Mouse (Mus musculus): ENCODE results near the gene Qrfp. TPM values are rescaled to one million over a fixed set of nuclear protein-coding genes. Genes with fewer than 3 reads are reported as not detected.

Qrfp gene
- total and polyA plus RNA-seq, 2 experiments from 2014 or later = 0.04 TPM; not detected in 1

GRCm38 (mm10) chr2:31767815-31768214 lies 42.6 kb downstream of the Qrfp start:
- Histone ChIP-seq H3K4me1 (ENCODE audit: control insufficient read depth, insufficient read depth) (peaks cover 60% of the 10 kb centered on the region), H3K4me2 (ENCODE audit: low read depth, low read length) (no peak overlapping the region), H3K27ac (ENCODE audit: low read depth) (peak overlapping the region; percentile 54), H3K4me3 (ENCODE audit: low read depth, low read length) (no peak overlapping the region), H3K9ac (replicated peaks; ENCODE audit: low read depth, low read length) (no peak overlapping the region), H3K36me3 (replicated peaks; ENCODE audit: control insufficient read depth, insufficient read depth, low read length) (no peaks in the 10 kb centered on the region), H3K9me3 (replicated peaks; ENCODE audit: control insufficient read depth, low read length) (no peaks in the 10 kb centered on the region), H3K27me3 (ENCODE audit: control insufficient read depth, insufficient read depth, low read length) (no peaks in the 10 kb centered on the region)
- TF ChIP-seq CTCF (IDR thresholded peaks at IDR 0.05; ENCODE audit: low read depth) = no peak
- no peak for TF ChIP-seq EP300 (IDR thresholded peaks at IDR 0.05; ENCODE audit: low read depth)
- WGBS = 53% methylated on average over 4 of the region's 4 CpGs
- ATAC-seq (ENCODE audit: insufficient read depth, low read depth) = no peak
- DNase-seq (ENCODE audit: low spot score) = no peak

DNA sequence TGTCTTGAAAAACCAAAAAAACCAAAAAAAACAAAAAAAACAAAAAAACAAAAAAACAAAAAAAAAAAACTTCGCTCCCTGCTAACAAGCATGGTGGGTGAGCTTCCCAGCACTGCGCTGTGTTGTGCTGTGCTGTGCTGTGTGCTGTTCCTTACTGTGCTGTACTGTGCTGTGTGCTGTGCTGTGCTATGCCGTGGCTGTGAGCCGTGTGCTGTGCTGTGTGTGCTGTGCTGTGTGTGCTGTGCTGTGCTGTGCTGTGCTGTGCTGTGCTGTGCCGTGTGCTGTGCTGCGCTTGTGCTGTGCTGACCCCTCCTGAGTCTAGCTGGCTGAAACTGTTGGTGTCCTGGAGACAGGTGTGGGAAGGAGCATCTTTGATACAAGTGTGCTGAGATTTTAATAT lies 43.3 kb downstream of the Qrfp start:
- 86% methylated on average over 6 of the region's 6 CpGs for WGBS
- H3K4me1 ChIP-seq (ENCODE audit: control insufficient read depth, insufficient read depth) = peaks cover 65% of the 10 kb centered on the region
- DNase-seq (ENCODE audit: low spot score) (no peak), ATAC-seq (ENCODE audit: insufficient read depth, low read depth) (no peak)
- H3K4me3 ChIP-seq (ENCODE audit: low read depth, low read length) = no peak overlapping the region
- no peak overlapping the region for H3K9ac ChIP-seq (replicated peaks; ENCODE audit: low read depth, low read length)
- no peaks in the 10 kb centered on the region for H3K9me3 ChIP-seq (replicated peaks; ENCODE audit: control insufficient read depth, low read length)
- H3K27ac ChIP-seq (ENCODE audit: low read depth) = 0 out of 2 replicates have a peak overlapping the region, but pooled peaks have one; percentile 54
- no peaks in the 10 kb centered on the region for H3K27me3 ChIP-seq (ENCODE audit: control insufficient read depth, insufficient read depth, low read length)
- H3K4me2 ChIP-seq (ENCODE audit: low read depth, low read length) = no peak overlapping the region
- TF ChIP-seq CTCF (IDR thresholded peaks at IDR 0.05; ENCODE audit: low read depth) (no peak), EP300 (IDR thresholded peaks at IDR 0.05; ENCODE audit: low read depth) (no peak)
- H3K36me3 ChIP-seq (replicated peaks; ENCODE audit: control insufficient read depth, insufficient read depth, low read length) = no peaks in the 10 kb centered on the region

DNA sequence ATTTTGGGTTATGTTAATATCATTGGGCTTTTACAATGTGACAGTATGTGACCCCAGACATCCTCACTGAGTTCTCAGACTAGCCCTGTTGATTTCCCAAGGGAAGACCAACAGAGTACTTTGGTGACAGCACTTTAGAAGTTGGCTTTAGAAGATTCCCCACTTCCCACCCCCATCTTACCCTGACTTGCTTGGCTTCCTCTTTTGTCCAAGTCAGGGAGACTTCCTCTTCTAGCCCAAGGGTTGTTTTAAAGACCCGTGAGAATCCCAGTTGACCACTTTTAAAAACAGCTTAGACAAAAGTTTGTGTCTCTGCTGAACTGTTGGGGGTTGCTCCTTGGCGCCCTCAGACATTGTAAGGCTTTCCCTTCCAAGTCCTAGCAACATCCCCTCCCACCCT lies 47.1 kb downstream of the Qrfp start:
- peaks cover 46% of the 10 kb centered on the region for H3K4me1 ChIP-seq (ENCODE audit: control insufficient read depth, insufficient read depth)
- 20% methylated on average over 2 of the region's 2 CpGs for WGBS
- no peak for TF ChIP-seq EP300 (IDR thresholded peaks at IDR 0.05; ENCODE audit: low read depth)
- no peak for TF ChIP-seq CTCF (IDR thresholded peaks at IDR 0.05; ENCODE audit: low read depth)
- DNase-seq (ENCODE audit: low spot score) (no peak), ATAC-seq (ENCODE audit: insufficient read depth, low read depth) (no peak)
- H3K36me3 ChIP-seq (replicated peaks; ENCODE audit: control insufficient read depth, insufficient read depth, low read length) = no peaks in the 10 kb centered on the region
- no peak overlapping the region for H3K9ac ChIP-seq (replicated peaks; ENCODE audit: low read depth, low read length)
- no peaks in the 10 kb centered on the region for H3K9me3 ChIP-seq (replicated peaks; ENCODE audit: control insufficient read depth, low read length)
- no peaks in the 10 kb centered on the region for H3K27me3 ChIP-seq (ENCODE audit: control insufficient read depth, insufficient read depth, low read length)
- peak overlapping the region; percentile 98 for H3K27ac ChIP-seq (ENCODE audit: low read depth)
- H3K4me3 ChIP-seq (ENCODE audit: low read depth, low read length) = no peak overlapping the region
- peak overlapping the region; percentile 24; the same call in 1 of the 2 replicates for H3K4me2 ChIP-seq (ENCODE audit: low read depth, low read length)

DNA sequence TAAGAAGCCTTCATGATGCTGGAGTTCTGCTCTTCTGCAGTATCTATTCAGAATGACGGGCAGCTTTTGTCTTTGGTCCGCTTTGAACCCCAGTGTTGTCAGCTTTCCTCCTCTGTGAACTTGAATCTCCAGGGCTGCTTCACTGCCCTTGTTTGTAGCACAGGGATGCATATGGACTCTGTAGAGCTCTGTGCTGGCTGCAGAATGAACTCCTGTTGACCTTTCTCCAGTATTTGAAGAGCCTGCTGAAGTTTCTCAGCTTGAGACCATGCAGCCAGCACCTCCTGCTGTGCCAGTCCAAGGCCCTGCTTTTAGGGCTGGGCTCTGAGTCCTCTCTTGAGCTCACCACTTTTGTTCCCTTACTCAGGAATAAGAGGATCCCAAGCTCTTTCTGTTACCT lies 47.5 kb downstream of the Qrfp start:
- ATAC-seq (ENCODE audit: insufficient read depth, low read depth) (no peak), DNase-seq (ENCODE audit: low spot score) (peak; percentile 47)
- H3K36me3 ChIP-seq (replicated peaks; ENCODE audit: control insufficient read depth, insufficient read depth, low read length) = no peaks in the 10 kb centered on the region
- no peak overlapping the region for H3K9ac ChIP-seq (replicated peaks; ENCODE audit: low read depth, low read length)
- H3K4me3 ChIP-seq (ENCODE audit: low read depth, low read length) = no peak overlapping the region; the same call in 1 of the 2 replicates
- H3K4me2 ChIP-seq (ENCODE audit: low read depth, low read length) = peak overlapping the region; percentile 24; the same call in 1 of the 2 replicates
- 11% methylated on average over 2 of the region's 2 CpGs for WGBS
- no peaks in the 10 kb centered on the region for H3K27me3 ChIP-seq (ENCODE audit: control insufficient read depth, insufficient read depth, low read length)
- H3K9me3 ChIP-seq (replicated peaks; ENCODE audit: control insufficient read depth, low read length) = no peaks in the 10 kb centered on the region
- H3K4me1 ChIP-seq (ENCODE audit: control insufficient read depth, insufficient read depth) = peaks cover 43% of the 10 kb centered on the region
- H3K27ac ChIP-seq (ENCODE audit: low read depth) = peak overlapping the region; percentile 98
- TF ChIP-seq CTCF (IDR thresholded peaks at IDR 0.05; ENCODE audit: low read depth) (no peak), EP300 (IDR thresholded peaks at IDR 0.05; ENCODE audit: low read depth) (no peak)

DNA sequence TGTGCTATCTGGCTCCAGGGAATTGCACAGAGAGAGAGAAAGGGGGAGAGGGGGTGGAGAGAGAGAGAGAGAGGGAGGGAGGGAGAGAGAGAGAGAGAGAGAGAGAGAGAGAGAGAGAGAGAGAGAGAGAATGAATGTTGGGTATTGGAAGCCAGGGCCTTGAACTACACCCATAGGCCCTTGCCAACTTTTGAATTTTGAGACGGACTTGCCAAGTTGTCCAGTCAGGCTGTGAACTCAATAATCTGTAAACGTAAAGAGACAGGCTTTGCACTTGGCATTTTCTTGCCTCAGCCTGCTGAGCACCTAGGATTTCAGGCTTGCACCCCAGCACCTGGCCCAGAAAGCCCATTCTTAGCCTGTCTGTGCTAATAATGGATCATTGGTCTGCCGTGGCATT lies 48.2 kb downstream of the Qrfp start:
- Histone ChIP-seq H3K9me3 (replicated peaks; ENCODE audit: control insufficient read depth, low read length) (no peaks in the 10 kb centered on the region), H3K4me2 (ENCODE audit: low read depth, low read length) (peak overlapping the region; percentile 77), H3K36me3 (replicated peaks; ENCODE audit: control insufficient read depth, insufficient read depth, low read length) (no peaks in the 10 kb centered on the region), H3K27me3 (ENCODE audit: control insufficient read depth, insufficient read depth, low read length) (no peaks in the 10 kb centered on the region), H3K27ac (ENCODE audit: low read depth) (peak overlapping the region; percentile 98), H3K9ac (replicated peaks; ENCODE audit: low read depth, low read length) (peak overlapping the region; percentile 99; the same call in 1 of the 2 replicates), H3K4me3 (ENCODE audit: low read depth, low read length) (peak overlapping the region; percentile 93; the same call in 1 of the 2 replicates), H3K4me1 (ENCODE audit: control insufficient read depth, insufficient read depth) (peaks cover 47% of the 10 kb centered on the region)
- ATAC-seq (ENCODE audit: insufficient read depth, low read depth) (no peak), DNase-seq (ENCODE audit: low spot score) (no peak)
- WGBS = 10% methylated on average over 3 of the region's 3 CpGs
- TF ChIP-seq EP300 (IDR thresholded peaks at IDR 0.05; ENCODE audit: low read depth) = no peak
- no peak for TF ChIP-seq CTCF (IDR thresholded peaks at IDR 0.05; ENCODE audit: low read depth)

GRCm38 (mm10) chr2:31761585-31761984 lies 48.8 kb downstream of the Qrfp start:
- no peaks in the 10 kb centered on the region for H3K36me3 ChIP-seq (replicated peaks; ENCODE audit: control insufficient read depth, insufficient read depth, low read length)
- H3K9ac ChIP-seq (replicated peaks; ENCODE audit: low read depth, low read length) = peak overlapping the region; percentile 99
- peak overlapping the region; percentile 98 for H3K27ac ChIP-seq (ENCODE audit: low read depth)
- H3K27me3 ChIP-seq (ENCODE audit: control insufficient read depth, insufficient read depth, low read length) = no peaks in the 10 kb centered on the region
- DNase-seq (ENCODE audit: low spot score) (peak; percentile 27), ATAC-seq (ENCODE audit: insufficient read depth, low read depth) (no peak)
- H3K4me3 ChIP-seq (ENCODE audit: low read depth, low read length) = peak overlapping the region; percentile 93
- no peaks in the 10 kb centered on the region for H3K9me3 ChIP-seq (replicated peaks; ENCODE audit: control insufficient read depth, low read length)
- peaks cover 52% of the 10 kb centered on the region for H3K4me1 ChIP-seq (ENCODE audit: control insufficient read depth, insufficient read depth)
- WGBS = 2% methylated on average over 4 of the region's 4 CpGs
- H3K4me2 ChIP-seq (ENCODE audit: low read depth, low read length) = peak overlapping the region; percentile 77
- TF ChIP-seq CTCF (IDR thresholded peaks at IDR 0.05; ENCODE audit: low read depth) = no peak
- no peak for TF ChIP-seq EP300 (IDR thresholded peaks at IDR 0.05; ENCODE audit: low read depth)
